Mouse (Mus musculus) kidney, postnatal 0 days (tissue): ENCODE measurements around the gene Rin3. TPM values are rescaled to one million over a fixed set of nuclear protein-coding genes. Genes with fewer than 3 reads are reported as not detected.

ENCODE experiments used
- ATAC-seq: fragments of 200-750 bp; cut with Nextera tagmentation; replicated peaks from 2 replicates; pipeline ENCODE4 v1.8.0; 2017; ENCODE audit warnings: low read depth, moderate number of reproducible peaks, moderate TSS enrichment, moderate library complexity; ENCODE audit not compliant: low FRiP score
- DNase-seq: peaks from one replicate; pipeline ENCODE4 v3.0.0-alpha.2; 2016; ENCODE audit warnings: low spot score
- H3K27ac ChIP-seq: fragments of 300-500 bp; sonication (generic); 2 replicates; pipeline ENCODE4 v1.5.1; 2014; ENCODE audit warnings: mild to moderate bottlenecking
- H3K27me3 ChIP-seq: fragments of 300-500 bp; sonication (generic); 2 replicates; pipeline ENCODE4 v1.6.1; 2014; ENCODE audit warnings: low read length, mixed read lengths; ENCODE audit not compliant: insufficient read depth
- H3K36me3 ChIP-seq: fragments of 300-500 bp; sonication (generic); 2 replicates; pipeline ENCODE4 v1.6.1; 2014; ENCODE audit warnings: low read length, mixed read lengths; ENCODE audit not compliant: insufficient read depth
- H3K4me1 ChIP-seq: fragments of 300-500 bp; sonication (generic); replicated peaks from 2 replicates; pipeline ENCODE4 v1.6.1; 2014; ENCODE audit warnings: antibody characterized with exemption, low read length, mixed read lengths; ENCODE audit not compliant: insufficient read depth
- H3K4me2 ChIP-seq: fragments of 300-500 bp; sonication (generic); 2 replicates; pipeline ENCODE4 v1.6.1; 2014; ENCODE audit warnings: mild to moderate bottlenecking, low read length, moderate library complexity, mixed read lengths
- H3K4me3 ChIP-seq: fragments of 300-500 bp; sonication (generic); replicated peaks from 2 replicates; pipeline ENCODE4 v1.5.1; 2014; ENCODE audit warnings: low read depth, low read length
- H3K9ac ChIP-seq: fragments of 300-500 bp; sonication (generic); 2 replicates; pipeline ENCODE4 v1.6.1; 2014; ENCODE audit warnings: low read depth, low read length
- H3K9me3 ChIP-seq: fragments of 300-500 bp; sonication (generic); replicated peaks from 2 replicates; pipeline ENCODE4 v1.6.1; 2016; ENCODE audit warnings: low read length, inconsistent platforms, mixed read lengths
- CTCF ChIP-seq: IDR thresholded peaks from 2 replicates; pipeline ENCODE4 v1.5.1; 2016; ENCODE audit warnings: antibody characterized with exemption, low read depth, mild to moderate bottlenecking, moderate library complexity
- WGBS: fragments of 180-500 bp; shearing (Covaris S2); extraction: QIAGEN DNeasy Blood & Tissue Kit; methylation state at CpG from one replicate; pipeline ENCODE4 v1.1.7; 2014; 5-methylcytosine and 5-hydroxymethylcytosine counted together
- polyA plus RNA-seq: library from polyadenylated mRNA; unstranded; fragments of >200 nt; fragmentation: Nextera tagmentation; extraction: Ambion mirVana; gene quantifications from 2 replicates; pipeline ENCODE4 v1.2.1, GENCODE M21; 2015

Rin3 gene
- 5.5 and 8.8 TPM in 2 replicates for polyA plus RNA-seq

GRCm38 (mm10) chr12:102282763-102283482 is at the start of gene Rin3:
Gene Rin3 (plus strand): TSS chr12:102283048.
- Histone ChIP-seq H3K36me3 (no peaks in the 10 kb centered on the region), H3K27me3 (no peaks in the 10 kb centered on the region), H3K9ac (peak within 1 kb of the TSS; percentile 75), H3K27ac (peak within 1 kb of the TSS; percentile 77), H3K4me2 (peak within 1 kb of the TSS; percentile 95), H3K4me3 (peak within 1 kb of the TSS; percentile 62), H3K4me1 (peaks cover 34% of the 10 kb centered on the region), H3K9me3 (no peaks in the 10 kb centered on the region)
- ATAC-seq (peak; percentile 70), DNase-seq (peak; percentile 72)
- under 1% methylated on average over 72 of the region's 75 CpGs for WGBS
- no peak for TF ChIP-seq CTCF

- Histone ChIP-seq H3K9me3 (no peaks in the 10 kb centered on the region), H3K27me3 (no peaks in the 10 kb centered on the region), H3K4me1 (no peaks in the 10 kb centered on the region), H3K36me3 (no peaks in the 10 kb centered on the region), H3K4me3 (no peak overlapping the region), H3K9ac (no peak overlapping the region), H3K27ac (no peak overlapping the region), H3K4me2 (no peak overlapping the region)
- DNase-seq: no peak
- TF ChIP-seq CTCF: no peak
- WGBS: 68% methylated on average over 3 of the region's 3 CpGs
- ATAC-seq: no peak
These were observed 47.3 kb upstream of the Rin3 start for GRCm38 (mm10) chr12:102235551-102235950.

- no peak overlapping the region for H3K9ac ChIP-seq
- H3K4me1 ChIP-seq: no peaks in the 10 kb centered on the region
- 68% methylated on average over 6 of the region's 6 CpGs for WGBS
These were observed 46.5 kb upstream of the Rin3 start for GRCm38 (mm10) chr12:102236317-102236716.

GRCm38 (mm10) chr12:102242076-102242722 is 40.6 kb upstream of the Rin3 start:
- H3K4me3 ChIP-seq: no peak overlapping the region
- 51% methylated on average over 6 of the region's 6 CpGs for WGBS
- no peaks in the 10 kb centered on the region for H3K27me3 ChIP-seq
- no peaks in the 10 kb centered on the region for H3K36me3 ChIP-seq
- no peak overlapping the region for H3K4me2 ChIP-seq
- H3K9me3 ChIP-seq: no peaks in the 10 kb centered on the region
- DNase-seq (peak; percentile 46), ATAC-seq (peak; percentile 54; the same call in 1 of the 2 replicates)
- no peak overlapping the region for H3K27ac ChIP-seq
- no peaks in the 10 kb centered on the region for H3K4me1 ChIP-seq
- no peak for TF ChIP-seq CTCF
- H3K9ac ChIP-seq: no peak overlapping the region

More at GRCm38 (mm10) chr12:102236317-102236716, 46.5 kb upstream of the Rin3 start:
- no peak for TF ChIP-seq CTCF
- no peak for DNase-seq
- Histone ChIP-seq H3K36me3 (no peaks in the 10 kb centered on the region), H3K27me3 (no peaks in the 10 kb centered on the region), H3K27ac (no peak overlapping the region), H3K9me3 (no peaks in the 10 kb centered on the region), H3K4me2 (no peak overlapping the region), H3K4me3 (no peak overlapping the region)
- ATAC-seq: no peak

- Histone ChIP-seq H3K36me3 (no peaks in the 10 kb centered on the region), H3K4me3 (no peak overlapping the region), H3K4me2 (no peak overlapping the region), H3K27ac (no peak overlapping the region), H3K27me3 (no peaks in the 10 kb centered on the region), H3K4me1 (no peaks in the 10 kb centered on the region), H3K9me3 (no peaks in the 10 kb centered on the region), H3K9ac (no peak overlapping the region)
- ATAC-seq: peak; percentile 71
- WGBS: 36% methylated on average over 1 of the region's 1 CpGs
- TF ChIP-seq CTCF: no peak
- DNase-seq: peak; percentile 75
These were observed 38.9 kb upstream of the Rin3 start for GRCm38 (mm10) chr12:102243915-102244314.

- Histone ChIP-seq H3K4me2 (no peak overlapping the region), H3K9ac (no peak overlapping the region), H3K4me1 (no peaks in the 10 kb centered on the region), H3K36me3 (no peaks in the 10 kb centered on the region), H3K9me3 (no peaks in the 10 kb centered on the region), H3K27ac (no peak overlapping the region), H3K27me3 (no peaks in the 10 kb centered on the region), H3K4me3 (no peak overlapping the region)
- no peak for TF ChIP-seq CTCF
- ATAC-seq (no peak), DNase-seq (no peak)
- WGBS: 94% methylated on average over 5 of the region's 5 CpGs
These were observed 36.6 kb upstream of the Rin3 start for GRCm38 (mm10) chr12:102246226-102246625.
